Mouse (Mus musculus) left cerebral cortex, adult 18-20 months (tissue): Measurements from ENCODE around the gene Fam19a3. TPM values are rescaled to one million over a fixed set of nuclear protein-coding genes. Genes with fewer than 3 reads are reported as not detected.
"Not testable (repeated sequence)": the region's sequence is repeated elsewhere in the genome, so short reads cannot be mapped to it uniquely, and the experiment has no call there.

Source experiments
- DNase-seq, 2 experiments: peaks; one replicate each; pipeline ENCODE4 v3.0.0; 2021 to 2022; ENCODE audit warnings: low spot score in 2 of 2, mixed read lengths in 1 of 2
- total RNA-seq, 2 experiments: library from RNA; stranded (reverse); gene quantifications; 2 replicates each; pipeline ENCODE4 v1.2.3; 2021

Fam19a3 gene
- total RNA-seq, 2 experiments from 2014 or later: 0.12 to 0.45 TPM

DNA sequence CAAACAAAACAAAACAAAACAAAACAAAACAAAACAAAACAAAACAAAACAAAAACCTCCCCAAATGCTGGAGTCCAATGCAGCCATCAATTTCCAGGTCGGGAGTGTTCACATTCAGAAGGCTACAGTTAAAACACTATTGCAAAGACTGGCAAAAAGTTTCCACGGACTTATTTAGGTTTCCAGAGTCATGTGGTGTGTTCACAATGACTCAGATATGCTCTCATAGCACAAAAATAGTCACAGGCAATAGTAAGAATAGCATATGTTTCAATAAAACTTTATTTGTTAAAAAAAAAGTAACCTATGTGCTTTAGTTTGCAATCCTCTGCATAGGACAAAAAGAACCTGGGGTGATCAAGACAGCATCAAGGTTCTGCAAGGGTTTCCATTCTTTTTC, 14.5 kb downstream of the Fam19a3 start:
- DNase-seq: no peak

DNA sequence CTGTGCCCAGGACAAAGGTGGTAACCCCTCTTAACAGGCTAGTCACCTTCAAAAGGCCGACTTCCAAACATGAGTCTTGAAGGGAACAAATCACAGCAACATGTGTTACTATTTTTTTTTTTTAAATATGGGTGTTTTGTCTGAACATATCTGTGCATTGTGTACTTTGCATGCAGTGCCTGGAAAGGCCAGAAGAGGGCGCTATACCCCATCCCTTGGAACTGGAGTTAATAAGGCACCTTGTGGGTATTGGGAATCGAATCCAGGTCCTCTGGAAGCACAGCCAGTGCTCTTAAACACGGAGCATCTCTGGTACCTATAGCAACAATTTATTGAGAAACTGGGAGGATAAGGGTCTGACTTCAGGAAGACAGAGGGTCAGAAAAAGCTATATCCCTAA, 16.6 kb downstream of the Fam19a3 start:
- DNase-seq: no peak

DNA sequence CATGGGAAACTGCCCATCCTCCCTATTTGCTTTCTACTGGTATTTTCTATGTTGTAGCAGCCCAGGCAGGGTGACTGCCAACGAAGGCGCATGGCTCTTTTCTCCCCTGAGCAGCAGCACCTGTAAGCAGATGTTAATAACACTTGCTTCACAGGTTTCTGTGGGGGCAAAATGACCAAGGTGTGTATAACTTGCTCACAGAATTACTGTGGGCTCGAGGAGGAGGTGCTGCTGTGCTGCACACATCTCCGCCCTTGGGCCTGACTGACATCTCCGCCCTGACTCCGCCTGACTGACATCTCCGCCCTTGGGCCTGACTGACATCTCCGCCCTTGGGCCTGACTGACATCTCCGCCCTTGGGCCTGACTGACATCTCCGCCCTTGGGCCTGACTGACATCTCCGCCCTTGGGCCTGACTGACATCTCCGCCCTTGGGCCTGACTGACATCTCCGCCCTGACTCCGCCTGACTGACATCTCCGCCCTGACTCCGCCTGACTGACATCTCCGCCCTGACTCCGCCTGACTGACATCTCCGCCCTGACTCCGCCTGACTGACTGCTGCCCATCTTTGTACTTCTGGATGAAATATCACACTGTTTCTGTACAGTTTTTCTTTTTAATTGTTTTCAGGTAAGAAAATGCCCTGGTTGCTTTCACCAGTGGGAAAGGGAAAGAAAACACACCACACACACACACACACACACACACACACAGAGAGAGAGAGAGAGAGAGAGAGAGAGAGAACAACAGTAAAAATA, 19.4 kb downstream of the Fam19a3 start:
- DNase-seq: not testable (repeated sequence)

DNA sequence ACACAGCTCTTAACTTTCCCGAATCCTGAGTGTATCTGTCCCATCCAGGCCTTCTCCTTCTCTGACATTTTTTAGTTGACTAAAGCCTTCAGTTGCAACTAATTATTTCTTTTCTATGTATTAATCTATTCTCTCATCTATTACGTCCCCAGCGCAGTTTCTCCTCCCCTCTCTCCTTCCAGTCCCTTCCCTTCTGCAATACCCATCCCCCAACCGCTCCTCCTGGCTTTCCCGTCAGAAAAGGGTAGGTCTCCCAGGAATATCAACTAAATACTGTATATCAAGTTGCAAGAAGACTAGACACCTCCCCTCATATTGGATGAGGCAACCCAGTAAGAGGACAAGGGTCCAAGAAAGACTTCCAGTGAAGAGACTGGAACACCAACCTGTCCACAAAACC, 22.8 kb downstream of the Fam19a3 start:
- DNase-seq: no peak

DNA sequence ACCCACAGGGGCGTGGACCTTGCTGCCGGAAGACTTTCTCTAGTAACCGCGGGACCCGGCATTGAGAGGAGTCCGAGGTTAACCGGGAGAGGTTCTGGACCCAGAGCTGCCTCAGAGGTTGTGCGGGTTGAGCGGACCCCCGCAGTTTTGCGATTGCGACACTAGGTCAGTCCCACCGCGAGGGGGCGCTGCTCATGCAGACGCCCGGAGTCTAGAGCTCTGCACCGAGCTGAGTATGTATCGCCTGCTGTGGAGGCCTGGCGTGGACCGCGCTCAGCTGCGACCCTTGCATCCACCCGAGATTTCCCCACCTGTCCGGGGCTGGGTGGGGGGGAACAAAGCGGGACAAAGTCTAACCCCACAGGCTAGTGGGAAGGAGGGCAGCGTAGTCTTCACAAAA, 23.2 kb downstream of the Fam19a3 start:
- peak; percentile 56 to 65 for DNase-seq

DNA sequence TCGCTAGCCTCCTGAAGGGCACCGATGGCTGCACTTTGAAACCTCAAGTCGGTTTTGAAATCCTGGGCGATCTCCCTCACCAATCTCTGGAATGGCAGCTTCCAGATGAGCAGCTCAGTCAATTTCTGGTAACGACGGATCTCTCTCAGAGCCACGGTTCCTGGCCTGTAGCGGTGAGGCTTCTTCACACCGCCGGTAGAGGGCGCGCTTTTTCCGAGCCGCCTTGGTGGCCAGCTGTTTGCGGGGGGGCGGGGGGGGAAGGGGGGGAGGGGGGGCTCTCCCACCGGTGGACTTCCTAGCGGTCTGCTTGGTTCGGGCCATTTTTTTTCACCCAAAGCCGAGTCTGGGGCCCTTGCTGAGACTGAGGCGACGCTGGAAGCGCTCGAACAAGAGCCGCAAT, 28.8 kb downstream of the Fam19a3 start:
- DNase-seq: not testable (repeated sequence)

DNA sequence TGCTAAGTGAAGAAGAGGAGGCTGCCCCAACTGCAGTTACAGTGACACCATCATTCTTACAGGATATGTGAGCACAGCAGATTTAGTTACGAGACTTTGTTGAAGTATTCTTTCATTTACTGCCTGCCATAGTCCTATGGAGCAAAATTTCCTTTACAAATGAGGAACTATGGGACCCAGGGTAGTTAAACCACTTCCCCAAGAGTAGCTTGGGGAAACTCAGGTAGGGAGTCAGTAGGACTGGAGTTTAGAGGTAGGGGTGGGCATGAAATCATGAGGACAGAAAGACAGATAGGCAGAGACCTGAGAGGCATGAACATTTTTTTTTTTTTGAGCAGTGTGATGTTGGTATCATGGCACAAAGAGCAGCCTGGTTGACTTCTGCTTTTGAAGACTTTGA, 37.8 kb downstream of the Fam19a3 start:
- DNase-seq: no peak

DNA sequence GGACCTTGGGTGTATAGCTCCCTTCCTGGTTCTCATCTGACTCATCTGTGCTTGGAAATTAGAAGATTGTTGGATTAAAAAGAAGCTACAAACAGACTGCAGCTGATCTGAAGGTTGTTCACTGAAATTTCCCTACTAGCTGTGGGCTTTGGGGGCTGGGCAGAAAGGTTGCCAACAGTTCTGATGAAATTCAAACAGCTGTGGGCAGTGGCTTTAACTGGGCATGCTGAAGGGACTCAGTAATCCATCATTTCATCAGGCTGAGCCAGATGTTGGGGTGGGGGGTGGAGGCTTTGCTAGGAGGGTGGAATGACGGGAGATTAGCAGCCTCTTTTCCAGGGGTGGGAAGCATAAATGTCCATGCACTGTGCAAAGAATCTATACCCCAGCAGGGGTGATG, 38.5 kb downstream of the Fam19a3 start:
- no peak for DNase-seq

DNA sequence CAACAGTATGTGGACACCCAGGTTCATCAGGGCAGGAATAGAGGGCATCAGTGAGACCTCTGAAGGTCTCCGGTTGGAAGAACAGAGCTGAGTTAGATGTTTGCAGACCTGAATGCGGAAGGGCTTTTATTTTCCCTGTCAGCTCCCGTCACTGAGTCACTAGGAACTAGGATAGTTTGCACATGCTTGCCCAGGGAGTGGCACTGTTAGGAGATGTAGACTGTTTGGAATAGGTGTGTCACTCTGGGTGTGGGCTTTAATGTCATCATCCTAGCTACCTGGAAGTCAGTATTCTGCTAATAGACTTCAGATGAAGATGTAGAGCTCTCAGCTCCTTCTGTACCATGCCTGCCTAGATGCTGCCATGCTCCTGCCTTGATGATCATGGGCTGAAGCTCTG, 39.7 kb downstream of the Fam19a3 start:
- no peak for DNase-seq

DNA sequence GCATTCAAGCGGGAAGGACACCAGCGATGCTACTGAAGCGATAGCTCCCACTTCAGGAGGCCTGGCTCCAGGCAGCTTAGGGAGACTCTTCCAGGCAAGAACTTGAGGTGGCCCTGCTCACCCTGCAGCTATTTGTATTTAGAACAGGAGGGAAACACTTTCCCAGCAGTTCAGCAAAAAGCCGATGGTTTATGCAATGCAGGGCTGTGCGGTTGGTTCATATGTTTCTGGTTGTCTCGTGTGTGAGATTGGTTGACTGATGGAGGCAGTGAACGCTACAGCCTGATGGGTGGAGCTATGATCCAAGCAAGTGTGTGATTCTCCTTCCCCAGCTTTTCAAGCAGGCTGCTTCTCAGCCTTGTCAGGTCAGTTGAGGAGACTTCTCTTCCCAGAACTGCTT, 47.0 kb downstream of the Fam19a3 start:
- DNase-seq: no peak

DNA sequence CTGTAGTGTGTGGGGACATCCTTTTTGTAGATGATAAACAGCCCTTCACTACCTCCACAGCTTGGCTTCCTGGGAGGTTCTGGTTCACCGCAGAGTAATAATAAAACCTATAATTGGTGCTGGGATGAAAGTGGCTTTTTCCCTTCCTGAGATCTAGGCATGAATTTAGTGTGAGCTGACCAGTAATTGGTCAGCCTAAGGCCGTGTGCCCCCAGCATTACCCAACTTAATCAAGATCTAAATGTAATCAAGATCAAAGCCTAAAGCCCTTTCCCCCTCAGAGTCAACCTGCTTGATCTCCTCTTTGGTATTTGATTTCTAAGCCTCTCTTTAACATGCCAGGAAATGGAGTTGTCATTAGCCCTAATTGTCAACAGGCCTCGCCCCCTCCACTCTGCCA, 48.7 kb downstream of the Fam19a3 start:
- no peak for DNase-seq

DNA sequence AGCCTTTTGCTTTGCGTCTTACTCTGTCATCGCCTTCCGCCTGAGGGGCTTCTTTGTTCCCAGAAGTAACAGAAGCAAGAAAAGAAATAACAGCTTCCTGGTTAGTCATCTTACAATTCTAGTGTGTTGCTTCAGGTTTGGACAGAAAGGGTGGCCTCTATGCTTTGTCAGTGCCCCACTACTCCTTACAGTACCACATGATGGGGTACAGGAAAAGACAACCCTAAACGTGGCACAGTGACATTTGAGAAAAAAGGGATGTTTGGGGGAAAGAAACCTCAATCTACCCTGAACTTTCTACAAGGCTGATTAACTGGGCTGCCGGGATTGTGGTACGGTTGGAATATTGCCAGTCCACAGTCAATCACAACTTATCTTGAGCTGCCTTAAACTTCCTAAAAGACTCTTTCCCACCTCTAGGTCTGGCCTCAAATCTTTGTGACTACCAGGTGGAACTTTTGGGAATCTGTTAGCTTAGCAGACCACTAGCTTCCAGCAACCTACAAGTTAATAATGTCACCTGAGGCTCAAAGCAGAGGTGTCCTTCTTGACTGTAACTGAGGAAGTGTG, 52.3 kb downstream of the Fam19a3 start:
- no peak for DNase-seq

Other genes starting within 250 kb of the Fam19a3 start
- gene Slc16a1, start 143.2 kb downstream of the Fam19a3 start, total RNA-seq: 10 to 100 TPM; 18.2 to 20.3 TPM
- 1 to 10 TPM in 1 of 2 experiments, under 1 TPM in 1; 0.70 to 1.4 TPM for gene Ppm1j, start 784 bp downstream of the Fam19a3 start, total RNA-seq
- gene Rhoc, start 6.5 kb upstream of the Fam19a3 start, total RNA-seq: 10 to 100 TPM; 31.7 to 31.8 TPM
- 10 to 100 TPM in 1 of 2 experiments, 1 to 10 TPM in 1; 9.1 to 10.5 TPM for gene Mov10, start 36.7 kb upstream of the Fam19a3 start, total RNA-seq
- 10 to 100 TPM; 32.7 to 36.4 TPM for gene St7l, start 82.2 kb upstream of the Fam19a3 start, total RNA-seq
- gene Capza1, start 82.7 kb upstream of the Fam19a3 start, total RNA-seq: 10 to 100 TPM; 29.2 to 40.3 TPM
- gene Wnt2b, start 180.1 kb upstream of the Fam19a3 start, total RNA-seq: 1 to 10 TPM; 2.4 to 3.2 TPM